Mouse (Mus musculus) limb, embryonic 15.5 days (tissue): ENCODE results near the gene Hoxd9. TPM values are rescaled to one million over a fixed set of nuclear protein-coding genes. Genes with fewer than 3 reads are reported as not detected.

Experiments
- ATAC-seq: fragments of 200-750 bp; cut with Nextera tagmentation; 2 replicates; pipeline ENCODE4 v1.8.0; 2017; ENCODE audit warnings: low read depth, moderate TSS enrichment; ENCODE audit not compliant: insufficient number of reproducible peaks, low FRiP score, low TSS enrichment
- H3K27ac ChIP-seq: fragments of 300-500 bp; sonication (generic); 2 replicates; pipeline ENCODE4 v1.5.1; 2015; ENCODE audit warnings: moderate library complexity, mild to moderate bottlenecking, inconsistent platforms
- H3K27me3 ChIP-seq: fragments of 300-500 bp; sonication (generic); 2 replicates; pipeline ENCODE4 v1.6.1; 2015; ENCODE audit warnings: inconsistent platforms
- H3K36me3 ChIP-seq: fragments of 300-500 bp; sonication (generic); 2 replicates; pipeline ENCODE4 v1.6.1; 2015; ENCODE audit warnings: inconsistent platforms
- H3K4me1 ChIP-seq: fragments of 300-500 bp; sonication (generic); 2 replicates; pipeline ENCODE4 v1.6.1; 2015; ENCODE audit warnings: inconsistent platforms
- H3K4me2 ChIP-seq: fragments of 300-500 bp; sonication (generic); 2 replicates; pipeline ENCODE4 v1.6.1; 2015; ENCODE audit warnings: mild to moderate bottlenecking, inconsistent platforms
- H3K4me3 ChIP-seq: fragments of 300-500 bp; sonication (generic); 2 replicates; pipeline ENCODE4 v1.5.1; 2015; ENCODE audit warnings: mild to moderate bottlenecking, inconsistent platforms
- H3K9ac ChIP-seq: fragments of 300-500 bp; sonication (generic); 2 replicates; pipeline ENCODE4 v1.6.1; 2015; ENCODE audit warnings: inconsistent platforms
- H3K9me3 ChIP-seq: fragments of 300-500 bp; sonication (generic); 2 replicates; pipeline ENCODE4 v1.6.1; 2016; ENCODE audit warnings: inconsistent platforms
- WGBS: fragments of 180-500 bp; shearing (Covaris S2); methylation state at CpG from one replicate; pipeline ENCODE4 v1.1.7; 2015; 5-methylcytosine and 5-hydroxymethylcytosine counted together
- polyA plus RNA-seq: library from polyadenylated mRNA; unstranded; fragments of >200 nt; fragmentation: Nextera tagmentation; extraction: Ambion mirVana; gene quantifications from 2 replicates; pipeline ENCODE4 v1.2.1, GENCODE M21; 2015

Gene Hoxd9
- polyA plus RNA-seq, 1 experiment from 2014 or later, result 7.1 TPM

GRCm38 (mm10) chr2:74688795-74689573 is 8.5 kb upstream of the Hoxd9 start:
- Histone ChIP-seq H3K4me3 (peak overlapping the region; percentile 26), H3K9ac (peak overlapping the region; percentile 27; the same call in 1 of the 2 replicates), H3K4me2 (peak overlapping the region; percentile 49)

GRCm38 (mm10) chr2:74689574-74690337 is 7.8 kb upstream of the Hoxd9 start:
- peak overlapping the region; percentile 26 for H3K4me3 ChIP-seq
- peak overlapping the region; percentile 49 for H3K4me2 ChIP-seq
- H3K9me3 ChIP-seq, result no peaks in the 10 kb centered on the region
- H3K4me1 ChIP-seq, result peaks cover 31% of the 10 kb centered on the region
- H3K36me3 ChIP-seq, result no peaks in the 10 kb centered on the region; the same call in 1 of the 2 replicates
- peaks cover 70% of the 10 kb centered on the region for H3K27me3 ChIP-seq
- no peak for ATAC-seq
- peak overlapping the region; percentile 74 for H3K27ac ChIP-seq
- peak overlapping the region; percentile 31 for H3K9ac ChIP-seq
- 8% methylated on average over 24 of the region's 24 CpGs for WGBS

More at GRCm38 (mm10) chr2:74688795-74689573, 8.5 kb upstream of the Hoxd9 start:
- H3K4me1 ChIP-seq, result peaks cover 28% of the 10 kb centered on the region
- H3K27me3 ChIP-seq, result peaks cover 71% of the 10 kb centered on the region
- no peaks in the 10 kb centered on the region for H3K9me3 ChIP-seq
- H3K27ac ChIP-seq, result peak overlapping the region; percentile 74
- 14% methylated on average over 12 of the region's 12 CpGs for whole genome bisulfite sequencing
- no peak for ATAC-seq
- H3K36me3 ChIP-seq, result no peaks in the 10 kb centered on the region; the same call in 1 of the 2 replicates

DNA sequence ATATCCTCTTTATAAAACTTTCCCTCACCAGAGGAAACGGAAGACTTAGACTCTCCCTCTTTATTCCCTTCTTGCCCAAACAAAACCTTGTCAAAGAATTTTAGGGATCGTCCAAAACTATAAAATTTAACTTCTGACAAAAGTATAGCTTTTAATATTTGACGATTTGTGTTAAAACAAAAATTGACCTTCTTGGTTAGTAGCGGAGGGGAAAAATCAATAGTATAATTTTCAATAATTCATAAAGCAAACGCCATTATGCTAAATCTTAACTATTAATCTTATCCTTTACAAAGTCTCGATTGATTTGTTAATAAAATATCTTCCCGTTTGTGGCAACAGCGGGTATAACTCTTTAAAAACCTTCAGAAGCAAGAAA is 7.2 kb upstream of the Hoxd9 start:
- peak overlapping the region; percentile 31; the same call in 1 of the 2 replicates for H3K9ac ChIP-seq
- H3K36me3 ChIP-seq, result no peaks in the 10 kb centered on the region; the same call in 1 of the 2 replicates
- H3K4me3 ChIP-seq, result peak overlapping the region; percentile 44
- H3K27ac ChIP-seq, result peak overlapping the region; percentile 74; the same call in 1 of the 2 replicates
- peaks cover 72% of the 10 kb centered on the region for H3K27me3 ChIP-seq
- H3K4me1 ChIP-seq, result peaks cover 31% of the 10 kb centered on the region
- H3K4me2 ChIP-seq, result peak overlapping the region; percentile 62
- no peaks in the 10 kb centered on the region for H3K9me3 ChIP-seq
- no peak for ATAC-seq
- 18% methylated on average over 8 of the region's 8 CpGs for WGBS

DNA sequence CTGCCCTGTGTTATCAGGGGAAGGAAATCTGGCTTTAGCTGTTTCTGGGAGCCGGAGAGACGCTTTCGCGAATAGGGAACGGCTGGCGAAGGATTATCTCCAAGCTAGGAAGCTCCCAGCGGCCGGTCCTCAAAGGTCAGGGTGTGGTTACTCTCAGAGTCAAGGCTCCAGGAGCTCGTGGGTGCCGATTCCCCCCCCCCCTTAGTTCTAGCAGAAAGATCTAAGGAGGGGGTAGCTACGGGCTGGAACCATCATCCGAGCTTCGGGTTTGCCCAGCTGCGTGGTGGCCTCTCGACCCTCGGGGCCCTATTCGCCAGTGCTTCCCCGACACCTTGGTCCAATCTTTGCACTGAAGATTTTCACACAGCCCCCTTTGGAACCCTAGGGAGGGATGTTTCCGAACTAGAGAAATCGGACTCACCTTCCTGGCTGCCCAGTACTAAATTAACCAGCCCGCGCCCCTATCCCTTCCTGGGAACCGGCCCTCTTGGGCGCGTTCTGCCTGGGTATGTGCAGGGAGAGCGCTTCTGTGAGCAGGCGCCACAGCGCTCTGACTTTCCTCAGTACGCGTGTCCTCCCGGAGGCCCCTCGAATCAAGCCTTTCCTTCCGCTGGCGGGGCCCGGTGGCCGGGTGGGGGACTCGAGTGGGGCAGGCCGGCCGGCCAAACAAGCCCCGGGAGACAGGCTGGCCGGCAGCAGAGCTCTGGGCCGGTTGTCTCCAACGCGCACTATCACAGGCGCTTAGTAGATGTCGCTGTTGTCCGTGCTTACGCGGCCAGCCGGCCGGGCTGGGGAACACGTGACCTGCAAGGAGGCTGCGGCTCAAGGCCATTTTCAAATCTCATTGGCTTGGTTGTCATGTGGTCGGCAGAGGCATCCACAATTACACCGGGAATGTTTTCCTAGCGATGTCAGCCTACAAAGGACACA is 6.2 kb upstream of the Hoxd9 start, which contains the start of gene Hoxd10:
Gene Hoxd10, plus strand, starts transcription at position 903 of the 930 bp plus-strand sequence.
- WGBS, result 4% methylated on average over 56 of the region's 56 CpGs
- peak within 1 kb of the TSS; percentile 86 for H3K27ac ChIP-seq

GRCm38 (mm10) chr2:74691995-74692807 is 5.3 kb upstream of the Hoxd9 start:
- H3K9me3 ChIP-seq, result no peaks in the 10 kb centered on the region
- H3K9ac ChIP-seq, result peak overlapping the region; percentile 52
- no peaks in the 10 kb centered on the region; the same call in 1 of the 2 replicates for H3K36me3 ChIP-seq
- peaks cover 80% of the 10 kb centered on the region for H3K27me3 ChIP-seq
- peak overlapping the region; percentile 44 for H3K4me3 ChIP-seq
- WGBS, result 7% methylated on average over 35 of the region's 35 CpGs
- peak overlapping the region; percentile 62 for H3K4me2 ChIP-seq
- H3K27ac ChIP-seq, result peak overlapping the region; percentile 86
- peaks cover 40% of the 10 kb centered on the region for H3K4me1 ChIP-seq
- ATAC-seq, result no peak

More for the DNA sequence above, 6.2 kb upstream of the Hoxd9 start, which contains the start of gene Hoxd10:
- peak; percentile 81; the same call in 1 of the 2 replicates for ATAC-seq
- Histone ChIP-seq H3K4me2 (peak within 1 kb of the TSS; percentile 62), H3K4me3 (peak within 1 kb of the TSS; percentile 44), H3K9me3 (no peaks in the 10 kb centered on the region), H3K36me3 (no peaks in the 10 kb centered on the region; the same call in 1 of the 2 replicates), H3K27me3 (peaks cover 79% of the 10 kb centered on the region), H3K4me1 (peaks cover 31% of the 10 kb centered on the region), H3K9ac (peak within 1 kb of the TSS; percentile 54)

DNA sequence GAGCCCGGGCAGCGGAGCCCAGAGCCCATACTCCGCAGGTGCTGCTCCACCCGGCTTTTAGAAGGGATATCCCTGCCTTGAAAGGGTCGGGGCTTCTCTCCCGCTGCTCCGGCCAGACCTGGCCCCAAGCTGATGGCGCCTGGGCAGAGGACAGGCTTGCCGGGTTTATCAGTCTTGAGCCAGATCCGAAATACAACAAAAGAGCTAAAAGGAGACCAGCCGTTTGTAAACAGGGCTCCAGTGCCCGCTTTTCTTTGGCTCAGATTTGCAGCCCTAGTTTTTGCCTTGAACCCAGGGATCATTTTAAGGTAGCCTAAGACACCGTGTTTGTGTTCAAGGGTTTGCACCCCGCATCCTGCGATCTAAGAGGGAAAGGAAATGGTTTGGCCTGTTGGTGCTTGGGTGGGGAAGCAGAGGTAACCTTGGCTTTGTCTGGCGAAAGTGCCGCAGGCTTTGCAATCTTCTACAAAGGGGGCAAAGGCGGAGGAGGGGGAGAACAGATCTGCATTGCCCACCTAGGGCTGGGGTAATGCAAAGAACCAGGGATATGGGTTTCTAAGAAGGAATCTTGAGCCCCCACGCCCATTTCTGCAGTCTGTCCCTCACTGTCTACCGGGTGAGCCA is 4.6 kb upstream of the Hoxd9 start:
- Histone ChIP-seq H3K4me2 (peak overlapping the region; percentile 62), H3K9me3 (no peaks in the 10 kb centered on the region), H3K27me3 (peaks cover 77% of the 10 kb centered on the region), H3K4me1 (peaks cover 41% of the 10 kb centered on the region), H3K4me3 (peak overlapping the region; percentile 44), H3K9ac (peak overlapping the region; percentile 52), H3K27ac (peak overlapping the region; percentile 86), H3K36me3 (no peaks in the 10 kb centered on the region; the same call in 1 of the 2 replicates)
- ATAC-seq, result no peak
- whole genome bisulfite sequencing, result 15% methylated on average over 20 of the region's 20 CpGs

GRCm38 (mm10) chr2:74693432-74693827 is 4.1 kb upstream of the Hoxd9 start:
- H3K9me3 ChIP-seq, result no peaks in the 10 kb centered on the region
- peak overlapping the region; percentile 86 for H3K27ac ChIP-seq
- H3K4me1 ChIP-seq, result peaks cover 46% of the 10 kb centered on the region
- H3K4me2 ChIP-seq, result peak overlapping the region; percentile 62
- peak overlapping the region; percentile 44 for H3K4me3 ChIP-seq
- no peaks in the 10 kb centered on the region; the same call in 1 of the 2 replicates for H3K36me3 ChIP-seq
- ATAC-seq, result no peak
- WGBS, result 33% methylated on average over 4 of the region's 4 CpGs
- peaks cover 79% of the 10 kb centered on the region for H3K27me3 ChIP-seq
- H3K9ac ChIP-seq, result peak overlapping the region; percentile 52; the same call in 1 of the 2 replicates

- H3K9me3 ChIP-seq, result no peaks in the 10 kb centered on the region
- H3K36me3 ChIP-seq, result no peaks in the 10 kb centered on the region; the same call in 1 of the 2 replicates
- H3K27me3 ChIP-seq, result peaks cover 80% of the 10 kb centered on the region
- peak overlapping the region; percentile 62 for H3K4me2 ChIP-seq
- H3K4me1 ChIP-seq, result peaks cover 52% of the 10 kb centered on the region
- peak overlapping the region; percentile 44 for H3K4me3 ChIP-seq
- 13% methylated on average over 16 of the region's 16 CpGs for WGBS
- no peak overlapping the region for H3K9ac ChIP-seq
- ATAC-seq, result no peak
- H3K27ac ChIP-seq, result 0 out of 2 replicates have a peak overlapping the region, but pooled peaks have one; percentile 86
Observed at GRCm38 (mm10) chr2:74694066-74694465, 3.5 kb upstream of the Hoxd9 start.

DNA sequence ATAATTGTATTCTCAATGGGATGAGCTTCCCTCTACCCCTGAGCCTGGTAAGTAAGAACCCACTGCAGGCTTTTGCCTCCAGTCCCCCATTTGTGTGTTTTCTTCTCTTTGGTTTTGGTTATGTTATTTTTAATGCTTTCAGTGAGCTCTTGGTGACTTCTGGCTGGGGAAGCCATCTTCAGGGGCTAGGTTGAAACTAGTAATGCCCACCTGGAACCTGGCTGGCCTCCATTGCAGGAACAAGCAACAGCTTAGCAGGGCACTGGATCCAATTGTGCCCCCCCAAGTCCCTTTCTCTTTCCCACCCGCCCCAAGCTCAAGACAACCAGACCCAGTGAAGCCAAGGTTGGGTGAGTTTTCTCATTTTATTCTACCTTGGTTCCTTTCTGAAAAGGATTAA is 2.1 kb upstream of the Hoxd9 start:
- Histone ChIP-seq H3K27me3 (peaks cover 84% of the 10 kb centered on the region), H3K9ac (no peak overlapping the region), H3K4me1 (peaks cover 60% of the 10 kb centered on the region), H3K36me3 (peaks cover 4% of the 10 kb centered on the region; the same call in 1 of the 2 replicates), H3K4me2 (no peak overlapping the region), H3K27ac (no peak overlapping the region), H3K9me3 (no peaks in the 10 kb centered on the region), H3K4me3 (no peak overlapping the region)
- no peak for ATAC-seq
- 36% methylated on average over 1 of the region's 1 CpGs for WGBS
